Mouse (Mus musculus): ENCODE measurements around the gene Gga3. TPM values are rescaled to one million over a fixed set of nuclear protein-coding genes. Genes with fewer than 3 reads are reported as not detected.

The Gga3 gene
- polyA plus RNA-seq, 1 experiment from 2014 or later, result 36.5 TPM

DNA sequence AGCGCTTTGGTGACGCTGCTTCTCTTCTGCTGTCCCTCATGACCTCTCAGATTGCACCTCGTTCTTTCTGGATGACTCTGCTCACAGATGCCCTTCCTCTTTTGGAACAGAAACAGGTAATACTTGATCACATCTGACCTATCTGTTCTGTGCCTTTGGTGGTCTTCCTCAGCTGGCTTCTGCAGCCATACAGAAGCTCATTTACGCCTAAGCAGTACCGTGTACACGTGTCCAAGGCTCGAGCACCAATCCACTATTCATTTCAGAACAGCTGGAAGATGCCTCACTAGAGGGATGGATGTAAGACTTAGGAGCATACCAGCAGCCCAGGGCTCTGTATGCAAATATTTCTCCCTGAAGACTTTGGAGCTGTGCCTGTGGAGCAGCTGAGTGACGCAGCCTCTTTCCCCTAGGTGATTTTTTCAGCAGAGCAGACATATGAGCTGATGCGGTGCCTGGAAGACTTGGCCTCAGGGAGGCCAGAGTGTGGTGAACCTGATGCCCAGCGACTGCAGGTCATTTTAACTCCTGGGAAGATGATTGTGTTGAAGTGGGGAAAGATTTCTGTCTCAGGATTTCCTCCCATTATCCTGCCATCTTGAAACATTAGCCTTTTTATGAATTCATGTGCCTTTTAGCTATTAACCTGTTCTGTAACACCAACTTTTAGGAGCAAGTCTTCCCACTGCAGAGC lies 20.8 kb downstream of the Gga3 start:
- H3K27me3 ChIP-seq (ENCODE audit: control insufficient read depth, insufficient read depth, low read length), result no peaks in the 10 kb centered on the region
- no peaks in the 10 kb centered on the region for H3K4me1 ChIP-seq (replicated peaks; ENCODE audit: control insufficient read depth, insufficient read depth, low read length)
- 90% methylated on average over 10 of the region's 10 CpGs for WGBS
- peaks cover 22% of the 10 kb centered on the region for H3K36me3 ChIP-seq (ENCODE audit: control insufficient read depth, insufficient read depth, low read length)
- ATAC-seq (replicated peaks; ENCODE audit: low FRiP score) (no peak), DNase-seq (ENCODE audit: low spot score) (no peak)
- no peaks in the 10 kb centered on the region for H3K9me3 ChIP-seq (ENCODE audit: control insufficient read depth, low read length)
- H3K4me3 ChIP-seq (ENCODE audit: low read depth, low read length), result no peak overlapping the region
- H3K9ac ChIP-seq (ENCODE audit: low read length), result no peak overlapping the region
- H3K27ac ChIP-seq (ENCODE audit: low read depth, low read length), result no peak overlapping the region
- no peak overlapping the region for H3K4me2 ChIP-seq (ENCODE audit: low read depth, low read length, severe bottlenecking)

DNA sequence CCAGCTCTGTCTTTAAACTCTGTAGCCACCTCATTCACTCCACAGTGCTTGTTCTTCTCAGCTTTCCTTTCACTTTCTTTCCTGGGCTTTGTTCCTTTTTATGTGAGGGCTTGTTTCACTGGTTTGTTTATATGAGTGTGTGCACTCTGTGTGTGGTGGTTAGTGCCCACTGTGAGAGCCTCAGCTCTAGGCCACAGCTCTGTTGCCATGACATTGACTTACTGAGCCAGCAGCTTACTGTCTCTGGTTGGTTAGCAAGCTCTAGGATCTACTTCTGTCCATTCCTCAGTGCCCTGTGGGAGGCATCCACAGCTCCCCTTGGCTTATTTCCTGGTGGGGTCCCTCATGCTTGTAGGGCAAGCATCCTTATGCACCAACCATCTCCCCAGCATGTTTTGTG lies 24.8 kb downstream of the Gga3 start:
- no peaks in the 10 kb centered on the region for H3K27me3 ChIP-seq (ENCODE audit: control insufficient read depth, insufficient read depth, low read length)
- H3K4me2 ChIP-seq (ENCODE audit: low read depth, low read length, severe bottlenecking), result no peak overlapping the region
- H3K4me3 ChIP-seq (ENCODE audit: low read depth, low read length), result no peak overlapping the region
- no peaks in the 10 kb centered on the region for H3K4me1 ChIP-seq (replicated peaks; ENCODE audit: control insufficient read depth, insufficient read depth, low read length)
- no peak for ATAC-seq (replicated peaks; ENCODE audit: low FRiP score)
- DNase-seq (ENCODE audit: low spot score), result no peak
- no peak overlapping the region for H3K9ac ChIP-seq (ENCODE audit: low read length)
- no peaks in the 10 kb centered on the region for H3K9me3 ChIP-seq (ENCODE audit: control insufficient read depth, low read length)
- H3K36me3 ChIP-seq (ENCODE audit: control insufficient read depth, insufficient read depth, low read length), result peaks cover 8% of the 10 kb centered on the region
- no peak overlapping the region for H3K27ac ChIP-seq (ENCODE audit: low read depth, low read length)

DNA sequence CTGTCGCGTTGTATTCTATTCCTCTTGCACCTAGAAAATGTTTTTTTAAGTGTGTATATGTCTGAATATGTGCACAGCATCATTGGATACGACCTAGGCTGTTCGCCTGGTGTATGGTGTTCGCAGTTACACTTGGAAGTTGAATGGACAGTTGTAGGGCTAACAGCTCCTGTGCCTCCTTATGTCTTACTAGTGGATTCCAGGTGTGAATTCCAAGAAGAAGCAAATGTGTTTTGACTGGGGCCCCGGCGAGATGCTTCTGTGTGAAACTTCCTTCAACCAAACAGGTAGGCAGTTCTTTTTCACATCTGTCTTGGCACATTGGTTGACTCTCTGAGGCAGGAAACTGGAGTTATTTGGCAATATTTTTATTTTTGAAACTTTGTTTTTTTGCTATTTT lies 38.9 kb downstream of the Gga3 start:
- 20% methylated on average over 7 of the region's 7 CpGs for WGBS
- ATAC-seq (replicated peaks; ENCODE audit: low FRiP score) (no peak), DNase-seq (ENCODE audit: low spot score) (peak; percentile 45)
- H3K4me3 ChIP-seq (ENCODE audit: low read depth, low read length), result peak overlapping the region; percentile 72
- no peaks in the 10 kb centered on the region for H3K27me3 ChIP-seq (ENCODE audit: control insufficient read depth, insufficient read depth, low read length)
- H3K9ac ChIP-seq (ENCODE audit: low read length), result peak overlapping the region; percentile 81
- H3K9me3 ChIP-seq (ENCODE audit: control insufficient read depth, low read length), result no peaks in the 10 kb centered on the region
- H3K4me1 ChIP-seq (replicated peaks; ENCODE audit: control insufficient read depth, insufficient read depth, low read length), result peaks cover 4% of the 10 kb centered on the region; the same call in 1 of the 2 replicates
- no peak overlapping the region for H3K27ac ChIP-seq (ENCODE audit: low read depth, low read length)
- peaks cover 6% of the 10 kb centered on the region; the same call in 1 of the 2 replicates for H3K36me3 ChIP-seq (ENCODE audit: control insufficient read depth, insufficient read depth, low read length)
- H3K4me2 ChIP-seq (ENCODE audit: low read depth, low read length, severe bottlenecking), result peak overlapping the region; percentile 52

DNA sequence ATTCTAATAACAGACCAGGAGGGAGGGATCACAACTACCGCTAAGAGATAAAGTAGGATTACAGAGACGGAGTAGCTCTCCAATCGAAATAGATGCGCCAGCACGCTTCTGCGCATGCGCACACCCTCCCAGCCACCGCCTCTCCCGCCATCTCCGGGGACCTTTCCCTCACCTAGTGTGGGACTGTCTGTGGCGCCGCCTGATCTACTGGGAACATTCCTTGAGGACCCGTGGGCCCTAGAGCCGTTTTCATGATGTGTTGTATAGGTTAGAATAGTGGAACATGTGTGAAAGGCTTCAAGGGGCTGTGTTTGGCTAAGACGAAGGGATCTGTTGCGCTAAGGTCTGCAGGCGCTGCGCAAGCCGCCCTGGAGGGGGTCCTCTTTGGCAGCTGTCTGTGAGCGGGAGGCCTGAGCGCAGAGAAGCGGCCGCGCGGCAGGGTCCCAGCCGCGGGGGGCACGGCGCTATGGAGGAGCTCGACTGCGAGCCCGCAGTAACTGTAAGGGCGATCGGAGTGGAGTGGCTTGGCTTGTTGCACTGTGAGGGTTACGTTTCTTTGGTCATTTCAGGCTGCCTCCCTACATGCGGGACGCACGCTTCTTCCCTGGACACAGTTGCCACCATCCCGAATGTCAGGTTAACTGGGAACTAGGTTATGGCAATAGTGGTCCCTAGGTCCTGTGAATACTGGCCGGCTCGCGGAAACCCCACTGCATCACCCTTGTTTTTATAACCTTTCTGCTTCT lies 39.6 kb downstream of the Gga3 start, which contains the start of gene Nup85:
TSS of gene Nup85 (plus strand) at position 371 of the 746 bp plus-strand sequence.
- DNase-seq (ENCODE audit: low spot score), result peak; percentile 99
- H3K4me1 ChIP-seq (replicated peaks; ENCODE audit: control insufficient read depth, insufficient read depth, low read length), result peaks cover 4% of the 10 kb centered on the region; the same call in 1 of the 2 replicates
- H3K9me3 ChIP-seq (ENCODE audit: control insufficient read depth, low read length), result no peaks in the 10 kb centered on the region
- peak within 1 kb of the TSS; percentile 81 for H3K9ac ChIP-seq (ENCODE audit: low read length)
- peak; percentile 92 for ATAC-seq (replicated peaks; ENCODE audit: low FRiP score)
- H3K27me3 ChIP-seq (ENCODE audit: control insufficient read depth, insufficient read depth, low read length), result no peaks in the 10 kb centered on the region
- WGBS, result under 1% methylated on average over 42 of the region's 42 CpGs
- peak within 1 kb of the TSS; percentile 72 for H3K4me3 ChIP-seq (ENCODE audit: low read depth, low read length)
- peak within 1 kb of the TSS; percentile 77 for H3K27ac ChIP-seq (ENCODE audit: low read depth, low read length)
- H3K36me3 ChIP-seq (ENCODE audit: control insufficient read depth, insufficient read depth, low read length), result no peaks in the 10 kb centered on the region; the same call in 1 of the 2 replicates
- H3K4me2 ChIP-seq (ENCODE audit: low read depth, low read length, severe bottlenecking), result peak within 1 kb of the TSS; percentile 52

DNA sequence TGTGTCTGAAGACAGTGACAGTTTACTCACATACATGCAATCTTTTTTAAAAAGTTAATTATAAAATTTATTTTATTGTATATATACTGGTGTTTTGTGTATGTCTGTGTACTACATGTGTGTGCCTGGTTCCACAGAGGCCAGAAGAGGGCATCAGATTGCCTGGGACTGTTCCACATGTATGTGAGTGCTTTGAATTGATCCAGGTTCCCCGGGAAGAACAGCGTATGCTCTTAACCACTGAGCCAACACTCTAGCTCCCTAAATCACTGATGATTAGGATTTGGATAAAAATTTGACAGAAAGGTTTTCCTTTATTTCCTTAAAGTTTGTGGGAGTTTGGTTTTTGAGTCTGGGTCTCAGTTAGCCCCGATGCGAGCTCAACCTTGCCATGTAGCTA lies 40.4 kb downstream of the Gga3 start:
- peaks cover 4% of the 10 kb centered on the region; the same call in 1 of the 2 replicates for H3K4me1 ChIP-seq (replicated peaks; ENCODE audit: control insufficient read depth, insufficient read depth, low read length)
- peak overlapping the region; percentile 52 for H3K4me2 ChIP-seq (ENCODE audit: low read depth, low read length, severe bottlenecking)
- H3K36me3 ChIP-seq (ENCODE audit: control insufficient read depth, insufficient read depth, low read length), result no peaks in the 10 kb centered on the region; the same call in 1 of the 2 replicates
- 52% methylated on average over 4 of the region's 4 CpGs for WGBS
- no peaks in the 10 kb centered on the region for H3K9me3 ChIP-seq (ENCODE audit: control insufficient read depth, low read length)
- DNase-seq (ENCODE audit: low spot score) (no peak), ATAC-seq (replicated peaks; ENCODE audit: low FRiP score) (no peak)
- H3K9ac ChIP-seq (ENCODE audit: low read length), result peak overlapping the region; percentile 81
- H3K4me3 ChIP-seq (ENCODE audit: low read depth, low read length), result peak overlapping the region; percentile 72
- no peaks in the 10 kb centered on the region for H3K27me3 ChIP-seq (ENCODE audit: control insufficient read depth, insufficient read depth, low read length)
- peak overlapping the region; percentile 77; the same call in 1 of the 2 replicates for H3K27ac ChIP-seq (ENCODE audit: low read depth, low read length)

DNA sequence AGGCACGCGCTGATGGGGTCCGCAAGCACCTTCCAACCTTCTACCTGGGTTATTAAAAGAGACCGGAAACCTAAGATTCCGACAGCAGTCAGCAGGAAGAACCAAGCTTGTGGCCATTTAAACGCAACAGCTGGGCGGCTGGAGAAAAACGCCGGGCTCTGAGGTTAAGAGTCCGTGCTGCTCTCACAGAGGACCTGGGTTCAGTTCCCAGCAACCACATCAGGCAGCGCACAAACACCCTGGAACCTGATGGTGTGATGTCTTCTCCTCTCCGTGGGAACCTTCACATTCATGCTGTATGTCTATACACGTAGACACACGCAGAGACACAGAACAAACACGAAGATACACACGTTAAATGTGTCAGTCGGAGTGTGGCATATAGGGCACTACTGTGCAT lies 48.1 kb downstream of the Gga3 start:
- no peak overlapping the region for H3K9ac ChIP-seq (ENCODE audit: low read length)
- DNase-seq (ENCODE audit: low spot score), result no peak
- ATAC-seq (replicated peaks; ENCODE audit: low FRiP score), result no peak
- H3K9me3 ChIP-seq (ENCODE audit: control insufficient read depth, low read length), result no peaks in the 10 kb centered on the region
- 85% methylated on average over 17 of the region's 17 CpGs for WGBS
- no peaks in the 10 kb centered on the region for H3K4me1 ChIP-seq (replicated peaks; ENCODE audit: control insufficient read depth, insufficient read depth, low read length)
- H3K36me3 ChIP-seq (ENCODE audit: control insufficient read depth, insufficient read depth, low read length), result no peaks in the 10 kb centered on the region
- H3K27ac ChIP-seq (ENCODE audit: low read depth, low read length), result no peak overlapping the region
- H3K27me3 ChIP-seq (ENCODE audit: control insufficient read depth, insufficient read depth, low read length), result no peaks in the 10 kb centered on the region
- H3K4me2 ChIP-seq (ENCODE audit: low read depth, low read length, severe bottlenecking), result no peak overlapping the region
- no peak overlapping the region for H3K4me3 ChIP-seq (ENCODE audit: low read depth, low read length)

DNA sequence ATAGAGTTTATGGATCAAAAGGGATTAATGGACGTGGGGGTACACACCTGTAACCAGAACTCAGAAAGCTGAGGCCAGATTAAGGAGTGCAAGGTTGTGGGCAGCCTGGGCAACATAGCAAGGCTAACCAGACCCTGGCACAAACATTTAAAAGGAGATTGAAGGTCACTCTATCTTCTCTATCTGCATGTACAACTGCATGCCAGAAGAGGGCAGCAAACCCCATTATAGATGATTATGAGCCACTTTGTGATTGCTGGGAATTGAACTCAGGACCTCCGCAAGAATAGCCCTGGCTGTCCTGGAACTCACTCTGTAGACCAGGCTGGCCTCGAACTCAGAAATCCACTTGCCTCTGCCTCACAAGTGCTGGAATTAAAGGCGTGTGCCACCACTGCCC lies 51.1 kb downstream of the Gga3 start:
- WGBS, result 68% methylated on average over 4 of the region's 4 CpGs
- Histone ChIP-seq H3K4me3 (ENCODE audit: low read depth, low read length) (no peak overlapping the region), H3K9me3 (ENCODE audit: control insufficient read depth, low read length) (no peaks in the 10 kb centered on the region), H3K9ac (ENCODE audit: low read length) (no peak overlapping the region), H3K27me3 (ENCODE audit: control insufficient read depth, insufficient read depth, low read length) (no peaks in the 10 kb centered on the region), H3K4me1 (replicated peaks; ENCODE audit: control insufficient read depth, insufficient read depth, low read length) (no peaks in the 10 kb centered on the region), H3K4me2 (ENCODE audit: low read depth, low read length, severe bottlenecking) (no peak overlapping the region), H3K27ac (ENCODE audit: low read depth, low read length) (no peak overlapping the region), H3K36me3 (ENCODE audit: control insufficient read depth, insufficient read depth, low read length) (no peaks in the 10 kb centered on the region)
- no peak for DNase-seq (ENCODE audit: low spot score)
- ATAC-seq (replicated peaks; ENCODE audit: low FRiP score), result no peak

DNA sequence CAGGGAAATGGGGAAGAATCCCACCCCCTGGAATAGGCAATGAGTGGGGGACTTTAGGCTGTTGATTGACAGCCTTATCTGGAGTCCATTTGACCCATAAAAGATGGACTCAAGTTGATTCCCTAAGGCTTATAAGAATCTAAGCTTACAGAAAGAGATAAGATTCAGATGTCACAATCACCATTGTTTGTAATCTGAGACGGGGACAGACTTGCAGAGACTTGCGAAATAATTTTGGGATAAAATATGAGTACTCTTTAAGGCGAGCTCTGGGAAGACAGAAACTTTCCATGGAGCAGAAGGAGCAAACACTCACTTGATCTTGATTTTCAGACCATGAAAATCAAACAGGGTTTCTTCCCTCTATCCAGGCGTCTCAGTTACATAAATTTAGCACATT lies 60.3 kb downstream of the Gga3 start:
- Histone ChIP-seq H3K4me1 (replicated peaks; ENCODE audit: control insufficient read depth, insufficient read depth, low read length) (no peaks in the 10 kb centered on the region), H3K4me3 (ENCODE audit: low read depth, low read length) (no peak overlapping the region), H3K9ac (ENCODE audit: low read length) (no peak overlapping the region), H3K36me3 (ENCODE audit: control insufficient read depth, insufficient read depth, low read length) (no peaks in the 10 kb centered on the region), H3K9me3 (ENCODE audit: control insufficient read depth, low read length) (no peaks in the 10 kb centered on the region), H3K27me3 (ENCODE audit: control insufficient read depth, insufficient read depth, low read length) (no peaks in the 10 kb centered on the region), H3K27ac (ENCODE audit: low read depth, low read length) (no peak overlapping the region), H3K4me2 (ENCODE audit: low read depth, low read length, severe bottlenecking) (no peak overlapping the region)
- ATAC-seq (replicated peaks; ENCODE audit: low FRiP score) (no peak), DNase-seq (ENCODE audit: low spot score) (no peak)
- WGBS, result 83% methylated on average over 4 of the region's 4 CpGs

Data from forebrain, embryonic 11.5 days (tissue).